Mouse (Mus musculus): Measurements from ENCODE around the gene Zhx3. TPM values are rescaled to one million over a fixed set of nuclear protein-coding genes. Genes with fewer than 3 reads are reported as not detected.

Gene Zhx3
- polyA plus RNA-seq, 1 experiment from 2014 or later: 6.8 TPM

DNA sequence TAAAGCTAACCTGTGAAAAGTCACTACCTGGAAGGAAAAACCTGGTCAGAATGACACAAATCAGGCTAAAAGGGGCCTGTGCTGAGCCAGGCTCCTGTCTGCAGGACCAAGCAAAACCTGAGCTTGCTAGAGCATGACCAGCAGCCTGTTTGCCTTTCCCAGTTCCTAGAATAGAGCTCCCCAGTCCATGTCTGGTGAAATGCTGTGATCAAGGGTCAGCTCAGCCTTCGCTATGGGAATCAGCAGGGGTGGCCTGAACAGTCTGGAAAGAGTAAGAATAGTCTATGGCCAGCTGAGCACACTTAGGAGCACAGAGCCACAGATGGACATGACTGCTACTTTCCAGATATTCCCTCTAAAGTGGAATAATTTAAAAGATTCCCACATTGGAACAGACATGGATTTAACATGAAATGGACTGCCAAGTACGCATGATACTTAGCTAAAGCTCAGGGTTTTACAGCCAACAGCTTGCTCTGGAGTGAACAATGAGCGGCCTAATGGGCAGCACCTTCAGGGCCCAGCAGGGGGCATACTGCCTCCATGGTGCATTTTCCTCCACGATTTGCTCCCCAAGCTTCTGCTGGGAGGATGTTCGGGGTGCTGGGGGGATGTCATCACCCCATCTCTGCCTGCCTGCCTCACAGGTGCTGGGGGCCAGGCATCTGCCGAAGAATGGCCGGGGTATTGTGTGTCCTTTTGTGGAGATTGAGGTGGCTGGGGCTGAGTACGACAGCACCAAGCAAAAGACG is 112.2 kb downstream of the Zhx3 start:
- no peak overlapping the region for H3K4me3 ChIP-seq (ENCODE audit: control insufficient read depth in 1 of 2, insufficient read depth in 1 of 2, low read depth in 1 of 2, low read length in 2 of 2)
- no peaks in the 10 kb centered on the region for H3K4me1 ChIP-seq (ENCODE audit: control insufficient read depth in 2 of 2, insufficient read depth in 2 of 2, low read length in 2 of 2)
- H3K27me3 ChIP-seq (ENCODE audit: control insufficient read depth, insufficient read depth, low read length): no peaks in the 10 kb centered on the region
- WGBS: 86% methylated on average over 9 of the region's 9 CpGs
- no peak overlapping the region for H3K27ac ChIP-seq (replicated peaks in 1 of 2; ENCODE audit: control insufficient read depth in 1 of 2, insufficient read depth in 1 of 2, low read depth in 2 of 2, low read length in 2 of 2)
- no peaks in the 10 kb centered on the region for H3K9me3 ChIP-seq (ENCODE audit: control insufficient read depth, low read length)
- H3K36me3 ChIP-seq (ENCODE audit: control insufficient read depth, insufficient read depth, low read length): peaks cover 92% of the 10 kb centered on the region
- no peak overlapping the region for H3K4me2 ChIP-seq (ENCODE audit: low read length)
- H3K9ac ChIP-seq (ENCODE audit: low read length): no peak overlapping the region
- no peak for ATAC-seq (ENCODE audit: insufficient number of reproducible peaks, insufficient read depth, low FRiP score, low read depth)

DNA sequence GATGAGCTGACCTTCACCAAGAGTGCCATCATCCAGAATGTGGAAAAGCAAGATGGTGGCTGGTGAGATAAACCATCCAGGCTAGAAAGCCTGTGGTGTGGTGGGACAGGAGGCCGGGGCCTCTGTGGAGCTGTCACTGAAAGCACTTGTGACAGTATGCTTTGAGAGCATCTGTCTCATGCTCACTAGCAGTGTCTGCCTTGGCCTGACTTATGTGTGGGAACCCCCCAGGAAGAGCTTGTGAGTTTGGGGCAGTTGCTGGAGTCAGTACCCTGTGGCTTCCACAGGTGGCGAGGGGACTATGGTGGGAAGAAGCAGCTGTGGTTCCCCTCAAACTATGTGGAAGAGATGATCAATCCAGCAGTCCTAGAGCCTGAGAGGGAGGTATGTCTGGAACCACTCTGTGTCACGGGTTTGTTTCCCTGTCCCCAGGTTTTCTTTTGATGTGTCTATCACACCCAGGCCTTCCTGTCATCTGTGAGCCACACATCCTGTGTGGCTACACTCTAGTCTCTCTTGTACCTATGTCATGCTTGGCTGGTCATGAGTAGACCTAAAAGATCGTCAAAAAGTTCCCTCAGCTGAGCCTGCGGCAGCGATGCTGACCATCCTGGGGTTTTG is 116.1 kb downstream of the Zhx3 start:
- Histone ChIP-seq H3K27me3 (ENCODE audit: control insufficient read depth, insufficient read depth, low read length) (no peaks in the 10 kb centered on the region), H3K4me3 (ENCODE audit: control insufficient read depth in 1 of 2, insufficient read depth in 1 of 2, low read depth in 1 of 2, low read length in 2 of 2) (no peak overlapping the region), H3K9me3 (ENCODE audit: control insufficient read depth, low read length) (no peaks in the 10 kb centered on the region), H3K9ac (ENCODE audit: low read length) (no peak overlapping the region), H3K27ac (replicated peaks in 1 of 2; ENCODE audit: control insufficient read depth in 1 of 2, insufficient read depth in 1 of 2, low read depth in 2 of 2, low read length in 2 of 2) (no peak overlapping the region), H3K4me2 (ENCODE audit: low read length) (no peak overlapping the region), H3K4me1 (ENCODE audit: control insufficient read depth in 2 of 2, insufficient read depth in 2 of 2, low read length in 2 of 2) (no peaks in the 10 kb centered on the region), H3K36me3 (ENCODE audit: control insufficient read depth, insufficient read depth, low read length) (peaks cover 100% of the 10 kb centered on the region)
- no peak for ATAC-seq (ENCODE audit: insufficient number of reproducible peaks, insufficient read depth, low FRiP score, low read depth)
- WGBS: 84% methylated on average over 6 of the region's 6 CpGs

DNA sequence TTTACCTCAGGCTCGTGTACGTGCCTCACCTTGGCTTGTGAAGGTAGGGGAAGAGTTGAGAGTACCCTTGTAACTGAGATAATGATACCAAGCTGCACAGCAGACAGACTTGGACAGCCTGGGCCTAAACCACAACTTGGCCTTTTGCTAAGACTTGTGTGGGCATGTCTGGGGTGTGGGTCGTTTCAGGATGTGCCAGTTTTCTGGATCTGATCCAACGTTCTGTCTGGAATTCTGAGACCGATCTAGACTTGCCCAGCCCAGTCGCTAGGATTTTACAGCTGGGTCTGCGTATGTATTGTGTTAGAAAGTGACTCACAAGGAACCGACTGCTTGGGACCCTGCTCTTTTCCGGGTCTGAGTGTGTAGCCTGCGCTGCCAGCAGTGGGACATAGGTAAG is 125.7 kb downstream of the Zhx3 start:
- Histone ChIP-seq H3K9ac (ENCODE audit: low read length) (no peak overlapping the region), H3K36me3 (ENCODE audit: control insufficient read depth, insufficient read depth, low read length) (peaks cover 57% of the 10 kb centered on the region), H3K9me3 (ENCODE audit: control insufficient read depth, low read length) (no peaks in the 10 kb centered on the region), H3K27ac (replicated peaks in 1 of 2; ENCODE audit: control insufficient read depth in 1 of 2, insufficient read depth in 1 of 2, low read depth in 2 of 2, low read length in 2 of 2) (no peak overlapping the region), H3K4me3 (ENCODE audit: control insufficient read depth in 1 of 2, insufficient read depth in 1 of 2, low read depth in 1 of 2, low read length in 2 of 2) (no peak overlapping the region), H3K4me1 (ENCODE audit: control insufficient read depth in 2 of 2, insufficient read depth in 2 of 2, low read length in 2 of 2) (peaks cover 32 to 40% of the 10 kb centered on the region in 2 experiments), H3K27me3 (ENCODE audit: control insufficient read depth, insufficient read depth, low read length) (no peaks in the 10 kb centered on the region), H3K4me2 (ENCODE audit: low read length) (no peak overlapping the region)
- 79% methylated on average over 10 of the region's 10 CpGs for WGBS
- no peak for ATAC-seq (ENCODE audit: insufficient number of reproducible peaks, insufficient read depth, low FRiP score, low read depth)

DNA sequence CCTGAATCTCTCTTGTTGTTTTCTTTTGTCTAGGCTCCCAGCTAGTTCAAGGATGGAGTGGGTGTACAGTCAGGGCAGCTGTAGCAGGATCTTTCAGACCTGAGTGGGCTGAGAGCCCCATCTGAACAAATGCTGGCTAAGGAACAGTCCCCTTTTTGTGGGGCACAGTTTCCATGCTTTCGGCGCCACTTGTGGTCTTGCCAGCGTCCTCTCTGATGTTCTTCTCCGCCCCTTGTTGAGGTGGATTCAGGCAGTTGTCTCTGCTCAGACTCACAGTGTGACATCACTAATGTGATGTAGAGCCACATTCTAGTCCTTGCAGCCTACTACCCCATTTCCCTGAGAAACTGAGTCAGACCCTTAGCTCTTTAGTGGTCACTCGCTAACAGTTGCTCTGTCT is 126.2 kb downstream of the Zhx3 start:
- H3K27me3 ChIP-seq (ENCODE audit: control insufficient read depth, insufficient read depth, low read length): no peaks in the 10 kb centered on the region
- H3K4me1 ChIP-seq (ENCODE audit: control insufficient read depth in 2 of 2, insufficient read depth in 2 of 2, low read length in 2 of 2): peaks cover 33 to 44% of the 10 kb centered on the region in 2 experiments
- WGBS: 92% methylated on average over 5 of the region's 5 CpGs
- peaks cover 54% of the 10 kb centered on the region for H3K36me3 ChIP-seq (ENCODE audit: control insufficient read depth, insufficient read depth, low read length)
- no peak overlapping the region for H3K4me3 ChIP-seq (ENCODE audit: control insufficient read depth in 1 of 2, insufficient read depth in 1 of 2, low read depth in 1 of 2, low read length in 2 of 2)
- 0 out of 4 replicates have a peak overlapping the region, but pooled peaks of 1 of the 2 experiments have one; percentile 71 for H3K27ac ChIP-seq (replicated peaks in 1 of 2; ENCODE audit: control insufficient read depth in 1 of 2, insufficient read depth in 1 of 2, low read depth in 2 of 2, low read length in 2 of 2)
- no peak for ATAC-seq (ENCODE audit: insufficient number of reproducible peaks, insufficient read depth, low FRiP score, low read depth)
- no peak overlapping the region for H3K4me2 ChIP-seq (ENCODE audit: low read length)
- H3K9ac ChIP-seq (ENCODE audit: low read length): no peak overlapping the region
- no peaks in the 10 kb centered on the region for H3K9me3 ChIP-seq (ENCODE audit: control insufficient read depth, low read length)

DNA sequence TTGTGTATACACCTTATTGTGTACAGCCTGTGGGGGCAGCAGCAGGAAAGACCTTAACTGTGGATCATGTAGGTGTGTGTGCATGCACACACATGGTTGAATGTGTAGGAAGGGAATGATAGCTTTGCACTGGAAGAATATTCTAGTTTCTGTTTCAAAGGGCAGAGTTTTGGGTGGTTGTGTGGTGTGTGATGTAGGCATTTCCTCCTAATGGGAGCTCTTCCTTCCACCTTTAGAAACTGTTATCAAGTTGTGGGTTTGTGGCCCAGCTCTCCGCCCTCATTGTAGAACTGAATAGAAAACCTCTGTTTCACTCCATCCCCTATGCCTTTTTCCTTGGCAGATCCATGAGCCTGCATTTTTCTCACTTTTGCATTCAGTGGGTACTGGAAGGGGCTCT is 127.3 kb downstream of the Zhx3 start:
- peaks cover 43% of the 10 kb centered on the region for H3K36me3 ChIP-seq (ENCODE audit: control insufficient read depth, insufficient read depth, low read length)
- H3K4me3 ChIP-seq (ENCODE audit: control insufficient read depth in 1 of 2, insufficient read depth in 1 of 2, low read depth in 1 of 2, low read length in 2 of 2): no peak overlapping the region
- no peak overlapping the region for H3K9ac ChIP-seq (ENCODE audit: low read length)
- H3K27me3 ChIP-seq (ENCODE audit: control insufficient read depth, insufficient read depth, low read length): no peaks in the 10 kb centered on the region
- H3K4me2 ChIP-seq (ENCODE audit: low read length): no peak overlapping the region
- 87% methylated on average over 1 of the region's 1 CpGs for WGBS
- peaks cover 41 to 55% of the 10 kb centered on the region in 2 experiments for H3K4me1 ChIP-seq (ENCODE audit: control insufficient read depth in 2 of 2, insufficient read depth in 2 of 2, low read length in 2 of 2)
- no peaks in the 10 kb centered on the region for H3K9me3 ChIP-seq (ENCODE audit: control insufficient read depth, low read length)
- H3K27ac ChIP-seq (replicated peaks in 1 of 2; ENCODE audit: control insufficient read depth in 1 of 2, insufficient read depth in 1 of 2, low read depth in 2 of 2, low read length in 2 of 2): peak overlapping the region in 1 of 2 experiments; percentile 71; a peak in 1 of 4 replicates
- no peak for ATAC-seq (ENCODE audit: insufficient number of reproducible peaks, insufficient read depth, low FRiP score, low read depth)

DNA sequence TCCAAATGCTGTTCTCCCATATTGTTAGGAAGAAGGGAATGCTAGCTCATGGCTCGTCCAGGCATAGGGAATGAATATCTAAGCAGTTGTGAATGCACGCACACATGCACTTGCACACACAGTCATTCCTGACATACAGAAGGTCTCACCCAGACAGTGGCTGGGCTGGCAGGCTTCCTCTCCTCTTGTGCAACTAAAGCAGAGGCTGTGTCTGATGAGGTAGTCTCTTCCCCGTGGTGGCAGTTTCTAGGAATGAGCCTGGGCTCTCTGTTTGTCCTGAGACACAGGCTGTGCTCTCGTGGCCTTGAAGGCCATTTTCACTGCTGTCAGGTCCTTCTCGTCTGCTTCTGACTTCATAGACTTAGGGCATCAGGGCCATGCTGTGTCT is 128.0 kb downstream of the Zhx3 start:
- H3K27ac ChIP-seq (replicated peaks in 1 of 2; ENCODE audit: control insufficient read depth in 1 of 2, insufficient read depth in 1 of 2, low read depth in 2 of 2, low read length in 2 of 2): peak overlapping the region in 1 of 2 experiments; percentile 71; a peak in 2 of 4 replicates
- no peak for ATAC-seq (ENCODE audit: insufficient number of reproducible peaks, insufficient read depth, low FRiP score, low read depth)
- H3K27me3 ChIP-seq (ENCODE audit: control insufficient read depth, insufficient read depth, low read length): no peaks in the 10 kb centered on the region
- peaks cover 44 to 62% of the 10 kb centered on the region in 2 experiments for H3K4me1 ChIP-seq (ENCODE audit: control insufficient read depth in 2 of 2, insufficient read depth in 2 of 2, low read length in 2 of 2)
- peaks cover 36% of the 10 kb centered on the region for H3K36me3 ChIP-seq (ENCODE audit: control insufficient read depth, insufficient read depth, low read length)
- no peak overlapping the region for H3K4me2 ChIP-seq (ENCODE audit: low read length)
- 0 out of 2 replicates have a peak overlapping the region, but pooled peaks have one; percentile 16 for H3K9ac ChIP-seq (ENCODE audit: low read length)
- H3K9me3 ChIP-seq (ENCODE audit: control insufficient read depth, low read length): no peaks in the 10 kb centered on the region
- 64% methylated on average over 5 of the region's 5 CpGs for WGBS
- H3K4me3 ChIP-seq (ENCODE audit: control insufficient read depth in 1 of 2, insufficient read depth in 1 of 2, low read depth in 1 of 2, low read length in 2 of 2): no peak overlapping the region

DNA sequence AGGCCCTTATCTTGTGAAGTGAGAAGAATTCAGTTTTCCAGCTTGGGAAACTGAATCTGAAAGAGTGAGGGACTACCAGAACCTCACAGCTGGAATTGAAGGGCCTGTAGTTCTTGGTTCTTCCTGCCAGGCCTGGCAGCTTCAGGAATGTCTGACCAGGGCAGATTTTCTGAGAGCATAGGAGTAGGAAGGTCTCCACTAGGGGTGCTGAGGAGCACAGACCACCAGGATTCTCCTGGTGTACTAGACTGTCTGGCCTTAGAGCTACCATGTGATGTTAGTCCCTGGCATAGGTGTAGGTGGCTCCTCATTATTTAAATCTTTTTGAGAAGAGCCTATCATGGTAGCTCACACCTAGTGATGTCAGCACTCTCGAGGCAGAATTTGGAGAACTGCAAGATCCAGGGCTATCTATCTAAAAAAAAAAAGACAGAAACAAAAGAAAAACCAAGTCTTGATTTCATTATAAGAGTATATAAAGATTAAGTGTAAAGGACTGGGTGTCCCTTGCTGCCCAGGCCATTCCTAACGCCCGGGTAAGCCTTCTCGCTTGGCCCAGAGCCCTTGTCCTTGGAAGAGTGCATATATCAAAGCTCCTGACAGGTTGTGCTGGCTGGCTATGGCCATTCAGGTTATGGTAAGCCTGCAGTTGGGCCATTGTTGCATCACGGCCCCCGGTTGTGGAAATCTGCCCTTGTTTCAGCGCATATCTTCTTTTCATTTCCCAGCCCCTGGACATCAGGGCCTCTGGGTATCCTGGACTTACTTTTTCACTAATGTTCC is 128.6 kb downstream of the Zhx3 start:
- H3K27me3 ChIP-seq (ENCODE audit: control insufficient read depth, insufficient read depth, low read length): no peaks in the 10 kb centered on the region
- no peak overlapping the region for H3K4me3 ChIP-seq (ENCODE audit: control insufficient read depth in 1 of 2, insufficient read depth in 1 of 2, low read depth in 1 of 2, low read length in 2 of 2)
- 0 out of 2 replicates have a peak overlapping the region, but pooled peaks have one; percentile 31 for H3K9ac ChIP-seq (ENCODE audit: low read length)
- no peak for ATAC-seq (ENCODE audit: insufficient number of reproducible peaks, insufficient read depth, low FRiP score, low read depth)
- H3K9me3 ChIP-seq (ENCODE audit: control insufficient read depth, low read length): no peaks in the 10 kb centered on the region
- 85% methylated on average over 7 of the region's 7 CpGs for WGBS
- H3K36me3 ChIP-seq (ENCODE audit: control insufficient read depth, insufficient read depth, low read length): peaks cover 30% of the 10 kb centered on the region
- peaks cover 50 to 68% of the 10 kb centered on the region in 2 experiments for H3K4me1 ChIP-seq (ENCODE audit: control insufficient read depth in 2 of 2, insufficient read depth in 2 of 2, low read length in 2 of 2)
- H3K27ac ChIP-seq (replicated peaks in 1 of 2; ENCODE audit: control insufficient read depth in 1 of 2, insufficient read depth in 1 of 2, low read depth in 2 of 2, low read length in 2 of 2): peak overlapping the region in 1 of 2 experiments; percentile 71; a peak in 2 of 4 replicates
- no peak overlapping the region for H3K4me2 ChIP-seq (ENCODE audit: low read length)
